Mouse (Mus musculus) CH12F3 (cell line): Measurements from ENCODE around the gene Tamm41.

Source experiments
- in situ Hi-C: fragments of 300-500 bp; cut with MboI; formaldehyde crosslinking; loops from 2 replicates; pipeline ENCODE4 v1.14.3; 2020; ENCODE audit warnings: low sequenced_read_pairs

Gene Tamm41

DNA sequence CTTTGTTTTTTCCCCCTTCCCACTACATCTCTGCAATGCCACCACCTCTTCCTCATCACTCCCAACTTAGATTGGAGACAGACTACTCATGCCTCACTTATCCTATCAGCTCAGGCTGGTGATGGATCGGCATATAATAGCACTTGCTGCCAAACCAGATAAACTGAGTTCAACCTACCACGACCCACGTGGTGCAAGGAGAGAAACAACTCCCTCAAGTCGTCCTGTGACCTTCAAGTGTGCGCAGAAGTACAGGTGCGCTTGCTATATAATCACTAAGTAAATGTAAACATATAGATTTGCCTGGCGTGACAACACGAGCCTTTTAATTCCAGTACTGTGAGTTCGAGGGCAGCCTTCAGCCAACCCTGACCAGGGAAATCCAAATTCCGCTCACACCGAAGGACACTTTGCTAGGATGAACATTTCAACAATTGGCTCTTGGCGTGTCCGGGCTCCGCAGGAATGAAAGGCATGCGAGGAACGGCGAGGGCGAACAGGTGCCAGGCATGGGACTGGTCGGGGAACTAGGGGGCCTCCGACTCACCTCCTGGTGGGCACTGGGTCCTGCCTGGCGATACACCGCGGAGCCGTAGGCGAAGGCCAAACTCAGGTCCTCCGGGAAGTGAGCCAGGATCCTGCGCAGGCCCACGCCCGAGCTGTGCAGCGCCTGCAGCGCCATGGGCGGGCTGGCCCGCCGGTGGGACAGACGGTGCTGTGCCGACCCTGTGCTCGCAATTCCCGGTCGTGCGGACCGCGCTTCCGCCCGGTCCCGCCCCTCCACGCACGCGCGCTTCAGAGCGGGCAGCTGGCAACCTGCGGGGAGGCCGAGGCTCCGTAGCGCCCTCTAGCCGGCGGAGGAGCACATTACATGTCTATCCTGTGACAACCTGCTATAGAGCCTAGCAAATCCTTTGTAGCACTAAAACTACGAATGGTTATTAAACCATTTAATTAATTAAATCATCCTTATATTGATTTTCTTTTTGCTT, at the start of gene Tamm41:
Gene Tamm41, minus strand, starts transcription at position 774 of the 992 bp plus-strand sequence.
- in situ Hi-C loops: loop anchor here (25.0 kb wide), 1 partner anchor 325 kb away; no protein-coding TSS in a partner anchor

DNA sequence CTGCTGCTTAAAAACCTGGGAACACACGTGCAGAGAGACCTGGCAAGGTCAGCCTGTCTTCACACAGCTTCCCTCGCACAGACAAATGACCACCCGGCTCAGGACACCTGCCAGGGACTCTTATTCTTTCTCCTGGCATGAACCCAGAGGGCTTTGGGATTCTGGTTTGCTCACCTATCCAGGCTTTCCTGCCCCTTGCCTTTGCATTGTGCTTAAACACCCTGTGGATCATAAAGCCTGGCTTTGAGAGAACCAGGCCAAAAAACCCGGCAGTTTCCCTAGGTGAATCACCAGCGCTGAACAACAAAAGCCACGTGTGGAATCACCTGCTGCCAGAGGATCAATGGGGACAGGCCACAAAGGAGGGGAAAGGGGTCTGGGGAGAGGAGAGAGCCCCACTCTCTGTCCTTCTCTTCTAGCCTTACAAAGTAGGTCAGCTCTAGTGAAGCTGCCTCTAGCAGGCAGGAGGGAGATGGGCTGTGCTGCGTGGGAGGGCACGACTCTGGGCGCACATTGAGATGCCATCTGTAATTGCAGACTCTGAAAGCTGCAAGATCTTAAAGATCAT, 47.7 kb upstream of the Tamm41 start:
- in situ Hi-C loops: no loop called here

DNA sequence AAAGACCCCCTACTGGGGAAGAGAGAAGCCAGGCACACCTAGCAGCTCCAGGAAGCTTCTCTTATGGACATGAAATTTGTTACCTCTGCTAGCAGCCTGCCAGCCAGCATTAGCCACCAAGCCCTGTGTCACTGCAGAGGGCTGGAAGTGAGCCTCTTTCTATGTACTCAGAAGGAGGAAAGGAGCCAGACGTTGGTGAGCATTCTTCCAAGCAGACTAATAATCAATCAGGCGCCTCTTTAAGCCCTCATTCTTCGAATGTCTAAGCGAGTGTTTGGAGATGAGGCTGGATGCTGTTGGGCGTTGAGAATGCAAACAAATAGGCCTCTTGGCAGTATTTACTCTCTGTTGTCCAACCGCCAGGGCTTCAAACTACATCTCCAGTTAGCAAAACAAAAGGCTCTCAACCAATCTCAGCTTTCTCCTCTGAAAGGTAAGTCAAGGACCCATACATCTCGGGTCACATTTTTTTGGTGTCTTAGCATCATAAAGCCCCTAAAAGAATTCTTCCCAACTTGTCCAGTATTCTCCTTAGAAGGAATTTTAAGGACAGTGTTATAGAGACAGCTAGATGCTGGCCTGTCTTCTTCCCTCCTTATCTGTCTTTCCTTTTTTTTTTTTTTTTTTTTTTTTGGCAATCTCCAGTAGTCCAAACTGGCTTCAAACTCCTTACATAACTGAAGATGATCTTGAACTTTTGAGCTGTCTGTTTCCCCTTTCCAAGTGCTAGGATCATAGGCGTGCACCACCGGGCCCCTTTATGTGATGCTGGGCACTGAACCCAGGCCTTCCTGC, 39.3 kb upstream of the Tamm41 start:
- in situ Hi-C loops: no loop called here

DNA sequence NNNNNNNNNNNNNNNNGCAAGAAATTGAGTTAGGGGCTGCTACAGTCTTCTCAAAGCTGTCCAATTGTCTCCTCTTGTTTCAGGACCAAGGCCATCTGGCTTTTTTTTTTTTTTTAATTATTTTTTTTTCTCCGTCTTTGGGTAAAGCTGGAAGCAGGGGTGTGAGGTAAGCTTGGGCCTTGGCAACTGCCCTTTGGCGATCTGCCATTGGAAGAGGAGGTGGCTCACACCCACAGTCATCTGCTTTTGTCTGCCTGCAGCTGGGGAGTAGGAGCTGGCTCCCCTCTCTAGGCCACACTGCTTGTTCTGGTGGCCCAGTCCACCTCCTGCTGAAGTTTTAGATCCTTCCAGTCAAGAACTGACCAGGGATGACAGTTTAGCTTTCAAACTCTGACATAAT, 34.3 kb upstream of the Tamm41 start:
- in situ Hi-C loops: loop anchor here (25.0 kb wide), 1 partner anchor 465 kb away; the partner anchor contains the start of gene Tsen2

DNA sequence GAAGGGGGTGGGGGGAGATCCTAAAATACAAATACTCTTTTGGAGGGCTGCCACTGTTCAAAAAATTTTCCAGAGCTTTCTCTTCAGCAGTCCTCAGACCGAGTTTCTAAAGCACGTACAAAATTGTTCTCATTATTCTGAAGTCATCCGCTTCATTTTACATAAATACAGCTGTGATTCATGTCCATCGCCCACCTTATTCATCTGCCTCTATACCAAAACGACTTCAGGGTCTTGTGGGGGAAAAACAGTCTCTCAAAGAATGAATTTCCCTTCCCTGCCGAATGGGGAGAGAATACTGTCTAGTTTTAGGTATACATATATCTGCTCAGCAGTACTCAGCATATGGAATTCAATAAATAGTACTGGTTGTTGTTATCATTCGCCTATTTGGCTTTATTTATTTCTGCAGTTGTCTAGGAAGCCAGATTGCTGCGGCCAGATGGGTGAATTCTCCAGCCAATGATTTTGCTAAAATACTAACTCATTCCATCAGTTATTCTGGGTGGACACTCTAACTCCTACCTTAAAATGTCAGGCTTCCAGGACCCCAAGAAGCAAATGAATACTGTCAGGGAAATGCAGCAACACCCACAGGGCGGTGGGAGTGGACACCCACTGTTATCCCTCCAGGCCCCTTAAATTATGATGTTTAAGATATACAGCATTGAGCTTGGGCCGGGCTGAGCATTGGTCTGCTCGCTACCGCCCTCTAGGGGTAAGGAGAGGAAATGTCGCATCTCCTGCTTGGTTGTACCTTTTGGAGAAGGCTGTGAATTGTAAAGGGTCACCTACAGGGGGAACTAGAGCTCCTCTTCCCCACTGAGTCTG, 27.9 kb upstream of the Tamm41 start:
- in situ Hi-C loops: loop anchor here (25.0 kb wide), 1 partner anchor 472 kb away; the partner anchor contains the start of gene Tsen2

DNA sequence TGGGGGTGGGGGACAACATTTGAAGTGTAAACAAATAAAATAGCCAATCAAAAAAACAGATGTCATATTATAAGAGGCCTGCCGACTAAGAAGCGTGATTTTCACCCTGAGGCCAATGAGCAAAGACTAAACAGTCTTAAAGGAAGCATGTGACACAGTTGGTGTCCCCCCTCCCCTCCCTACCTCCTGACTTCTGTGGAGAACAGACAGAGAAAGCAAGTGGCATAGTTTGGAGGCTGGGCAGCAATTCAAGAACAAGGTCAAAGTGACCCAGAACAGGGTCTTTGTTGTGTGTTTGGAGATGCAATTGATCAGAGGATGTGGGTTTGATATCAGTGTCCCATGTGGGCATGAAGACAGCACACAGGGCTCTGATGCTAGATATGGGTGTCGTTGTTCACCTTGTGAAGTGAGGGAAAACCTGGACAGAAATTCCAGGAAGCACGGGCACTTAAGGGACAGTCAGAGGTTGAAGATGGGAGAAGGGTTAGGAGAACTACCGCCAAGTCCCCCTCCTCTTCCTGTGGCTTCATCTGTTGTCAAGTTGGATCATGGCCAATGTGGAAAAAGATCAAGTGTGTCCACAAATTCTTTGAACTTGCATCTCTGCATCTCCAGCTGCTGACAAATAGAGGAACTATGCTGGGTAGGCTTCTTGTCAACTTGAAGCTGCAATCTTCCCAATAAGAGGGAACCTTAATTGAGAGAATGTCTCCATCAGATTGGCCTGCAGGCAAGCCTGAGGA, 25.1 kb upstream of the Tamm41 start:
- in situ Hi-C loops: loop anchor here (25.0 kb wide), 1 partner anchor 475 kb away; the partner anchor contains the start of gene Tsen2

DNA sequence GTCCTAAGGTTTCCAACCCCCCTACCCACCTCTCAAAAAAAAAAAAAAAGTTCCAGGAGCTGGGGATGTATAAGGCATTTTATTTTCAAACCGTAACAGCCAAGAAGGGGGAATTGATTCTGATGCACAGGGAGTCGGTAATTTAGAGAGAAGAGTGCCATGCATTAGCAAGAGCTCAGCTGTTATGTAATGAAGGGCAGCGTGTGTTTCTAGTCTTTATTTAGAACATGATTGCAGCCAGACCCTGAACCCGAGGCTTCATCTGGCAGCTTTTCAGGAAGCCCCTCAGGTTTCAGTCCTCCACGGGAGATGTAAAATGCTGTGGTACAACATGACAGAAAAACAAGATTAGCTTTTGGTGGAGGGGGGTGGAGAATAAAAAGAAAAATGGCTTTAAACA, 21.6 kb upstream of the Tamm41 start:
- in situ Hi-C loops: loop anchor here (25.0 kb wide), 1 partner anchor 478 kb away; the partner anchor contains the start of gene Tsen2

DNA sequence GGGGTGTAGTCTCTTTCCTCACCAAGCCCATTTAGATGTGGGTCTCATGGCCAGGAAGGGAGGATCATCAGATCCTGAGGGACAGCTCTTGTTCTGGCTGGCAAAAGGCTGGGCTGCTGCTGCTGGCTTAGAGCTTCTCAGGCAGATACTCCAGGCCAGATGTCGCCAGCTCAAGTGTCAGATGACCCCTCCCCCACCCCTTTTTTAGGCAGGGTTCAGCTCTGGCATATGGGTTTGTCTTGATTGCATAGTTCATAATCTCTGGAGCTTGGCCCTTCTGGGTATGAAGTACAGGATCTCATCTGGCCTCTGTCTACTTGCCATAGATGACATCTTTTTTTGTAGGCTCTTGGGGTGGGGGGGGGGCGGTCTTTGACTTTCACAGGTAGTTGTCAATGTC, 19.0 kb upstream of the Tamm41 start:
- in situ Hi-C loops: loop anchor here (25.0 kb wide), 1 partner anchor 481 kb away; the partner anchor contains the start of gene Tsen2

DNA sequence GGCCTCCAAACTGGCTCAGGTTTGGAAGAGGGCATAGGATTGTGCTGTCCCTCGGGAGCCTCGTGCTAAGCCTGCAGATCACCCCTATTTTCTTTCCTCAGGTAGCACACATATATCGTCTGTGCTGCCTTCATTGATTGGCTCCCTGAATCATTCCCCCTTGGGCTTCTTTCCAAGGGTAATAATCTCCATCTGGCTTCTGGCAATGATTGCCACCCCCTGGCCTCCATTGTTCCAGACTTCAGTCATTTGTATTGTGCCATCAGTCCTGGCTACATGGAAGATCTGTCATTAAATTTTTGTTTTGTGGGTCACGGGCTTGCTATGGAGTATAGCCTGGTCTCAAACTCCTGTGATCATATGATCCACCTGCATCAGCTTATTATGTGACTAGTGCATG, 17.8 kb upstream of the Tamm41 start:
- in situ Hi-C loops: loop anchor here (25.0 kb wide), 1 partner anchor 482 kb away; the partner anchor contains the start of gene Tsen2

DNA sequence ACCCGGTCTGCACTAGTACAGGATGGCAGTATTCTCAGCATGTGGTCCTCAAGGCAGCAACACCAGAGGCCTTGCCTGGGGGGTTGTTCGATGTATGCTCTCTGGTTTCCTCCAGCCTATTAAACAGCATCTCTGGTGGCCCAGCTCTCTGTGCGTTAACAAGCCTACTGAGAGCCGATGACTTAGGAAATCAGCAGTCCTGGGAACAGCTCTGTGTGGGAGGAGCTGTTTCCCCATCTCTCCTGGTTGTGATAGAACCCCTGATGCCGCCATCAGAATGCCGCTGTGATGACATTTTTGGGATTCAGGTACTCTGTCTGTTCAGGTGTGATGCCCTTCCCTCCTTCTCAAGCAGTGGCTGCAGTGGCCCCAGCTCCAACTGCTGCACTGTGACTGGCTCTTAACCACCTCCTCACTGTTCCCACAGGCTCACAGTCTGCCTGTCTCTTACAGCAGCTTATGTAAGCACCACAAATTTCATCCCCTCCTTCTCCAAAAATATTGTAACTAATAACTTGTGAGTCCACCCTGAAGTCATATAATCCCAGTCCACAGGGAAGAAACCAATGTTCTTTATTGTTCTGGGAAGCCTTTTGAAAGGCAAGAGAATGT, 14.0 kb upstream of the Tamm41 start:
- in situ Hi-C loops: loop anchor here (25.0 kb wide), 1 partner anchor 486 kb away; the partner anchor contains the start of gene Tsen2

DNA sequence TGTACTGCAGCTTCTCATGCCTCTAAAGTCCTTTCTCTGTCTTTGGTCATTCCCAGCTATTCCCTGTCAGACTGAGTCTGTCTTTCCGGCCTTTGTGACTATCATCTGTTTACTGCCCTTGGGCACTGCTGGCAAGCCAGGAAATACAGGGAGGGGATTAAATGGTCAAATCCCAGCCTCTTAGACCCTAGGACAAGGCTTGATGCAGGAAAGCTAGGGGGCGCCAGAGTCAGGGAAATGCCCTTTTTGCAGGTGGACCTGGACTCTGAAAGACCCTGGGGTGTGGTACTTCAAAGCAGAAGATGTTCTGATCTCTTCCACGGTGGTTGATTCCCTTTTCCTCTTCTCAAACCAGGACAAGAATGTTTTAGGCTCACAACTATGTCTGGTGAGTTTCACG, 11.3 kb upstream of the Tamm41 start:
- in situ Hi-C loops: loop anchor here (25.0 kb wide), 1 partner anchor 337 kb away; no protein-coding TSS in a partner anchor

DNA sequence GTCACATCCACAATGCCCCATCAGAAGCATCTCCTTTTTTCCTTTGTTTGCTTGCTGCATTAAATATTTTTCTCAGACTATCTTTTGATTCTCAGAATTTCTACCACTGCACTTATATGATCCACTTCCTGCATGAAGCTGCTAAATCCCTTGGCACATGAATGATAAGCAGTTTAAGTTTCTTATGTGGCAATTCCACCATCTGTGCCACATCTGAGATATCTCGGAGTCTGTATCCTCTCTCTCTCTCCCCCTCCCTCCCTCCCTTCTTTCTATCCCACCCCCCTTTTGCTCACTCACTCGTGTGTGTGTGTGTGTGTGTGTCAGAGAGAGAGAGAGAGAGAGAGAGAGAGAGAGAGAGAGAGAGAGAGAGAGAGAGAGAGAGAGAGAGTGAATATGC, 10.1 kb upstream of the Tamm41 start:
- in situ Hi-C loops: loop anchor here (25.0 kb wide), 1 partner anchor 336 kb away; no protein-coding TSS in a partner anchor

DNA sequence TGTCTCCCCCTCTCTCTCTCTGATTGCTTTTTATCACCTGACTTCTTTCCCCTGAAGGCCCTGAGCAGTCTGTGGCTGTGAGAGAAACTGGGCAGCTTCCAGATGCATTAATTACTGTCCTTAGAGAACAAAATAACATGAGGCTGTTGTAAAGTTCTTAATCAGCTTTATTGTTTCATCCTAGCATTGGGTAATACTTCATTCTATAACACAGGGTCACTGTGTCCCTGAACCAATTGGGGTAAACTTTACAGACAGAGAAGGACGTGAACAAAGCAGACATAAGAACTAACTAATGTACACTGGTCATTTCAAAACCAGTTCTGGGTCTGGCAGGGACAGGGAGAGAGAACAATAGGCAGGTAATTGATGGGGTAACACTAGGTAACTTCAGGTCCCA, 8.4 kb upstream of the Tamm41 start:
- in situ Hi-C loops: loop anchor here (25.0 kb wide), 1 partner anchor 334 kb away; no protein-coding TSS in a partner anchor

DNA sequence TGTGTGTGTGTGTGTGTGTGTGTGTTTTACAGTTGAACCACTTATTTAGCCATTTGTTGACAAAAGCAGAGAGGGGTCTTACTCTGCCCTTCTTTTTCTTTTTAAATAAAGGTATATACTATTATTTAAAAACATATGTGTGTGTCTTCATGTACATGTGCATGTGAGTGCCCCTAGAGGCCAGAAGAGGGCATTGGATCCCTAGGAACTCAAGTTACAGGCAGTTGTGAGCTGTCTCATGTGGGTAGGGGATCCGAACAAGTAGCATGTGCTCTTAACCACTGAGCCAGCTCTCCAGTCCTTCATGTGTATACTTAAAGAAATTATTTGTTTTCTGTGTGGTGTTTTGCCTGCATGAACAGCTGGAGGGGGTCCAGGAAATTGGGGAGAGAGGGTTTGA, 7.0 kb upstream of the Tamm41 start:
- in situ Hi-C loops: loop anchor here (25.0 kb wide), 1 partner anchor 332 kb away; no protein-coding TSS in a partner anchor

DNA sequence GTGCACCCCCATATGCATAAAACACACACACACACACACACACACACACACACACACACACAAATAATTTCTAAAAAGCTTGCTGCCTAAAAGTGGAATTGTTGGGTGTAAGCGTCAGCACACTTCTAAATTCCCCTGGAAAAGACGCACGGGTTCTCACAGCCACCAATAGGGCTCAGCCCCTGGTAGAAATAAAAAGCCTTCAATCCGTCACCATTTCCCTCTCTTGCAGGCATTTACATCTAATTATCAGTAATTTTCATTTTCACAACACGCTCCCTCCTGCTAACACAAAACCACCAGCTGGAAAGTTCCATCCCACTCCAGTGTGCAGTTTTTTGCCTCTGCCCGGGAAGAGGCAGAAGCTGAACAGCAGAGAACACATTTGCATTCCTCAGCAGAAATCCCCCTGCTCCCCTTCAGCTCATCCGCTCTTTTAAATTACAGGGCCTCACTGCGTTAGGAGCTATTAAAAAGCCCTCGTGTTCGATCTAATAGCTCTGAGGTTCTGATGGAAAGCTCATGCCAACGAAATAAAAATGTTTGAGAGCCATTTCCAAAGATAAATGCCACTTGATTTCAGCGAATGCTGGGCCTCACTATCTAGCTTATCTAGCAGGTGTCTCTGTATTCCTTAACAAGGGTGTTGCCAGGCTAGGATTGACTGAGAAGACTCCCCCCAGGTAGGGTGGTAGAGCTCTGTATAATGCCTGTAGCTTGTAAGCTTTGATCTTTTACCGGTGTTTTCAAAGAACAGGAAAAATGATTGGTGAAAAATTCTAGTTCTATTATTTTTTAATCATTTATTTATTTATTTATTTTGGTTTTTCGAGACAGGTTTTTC, 6.2 kb upstream of the Tamm41 start:
- in situ Hi-C loops: loop anchor here (25.0 kb wide), 1 partner anchor 332 kb away; no protein-coding TSS in a partner anchor

DNA sequence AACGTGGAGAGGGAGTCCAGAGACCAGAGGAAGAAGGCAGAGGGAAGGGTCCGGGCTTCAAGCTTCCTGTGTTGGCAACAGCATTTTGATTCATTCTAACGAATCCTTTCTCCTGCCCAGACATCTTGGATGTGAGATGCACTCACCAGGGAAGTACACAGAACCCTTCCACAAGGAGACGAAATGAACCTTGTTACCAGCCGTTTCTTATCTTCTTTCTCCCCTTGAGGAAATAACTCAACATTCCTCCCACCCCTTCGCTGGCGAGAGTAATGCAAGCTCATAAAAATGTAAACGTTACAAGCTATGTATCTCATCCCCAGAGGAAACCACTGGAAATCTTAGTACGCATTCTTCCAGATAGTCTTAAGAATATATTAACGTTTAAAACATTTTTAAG, 4.9 kb upstream of the Tamm41 start:
- in situ Hi-C loops: loop anchor here (25.0 kb wide), 1 partner anchor 330 kb away; no protein-coding TSS in a partner anchor

DNA sequence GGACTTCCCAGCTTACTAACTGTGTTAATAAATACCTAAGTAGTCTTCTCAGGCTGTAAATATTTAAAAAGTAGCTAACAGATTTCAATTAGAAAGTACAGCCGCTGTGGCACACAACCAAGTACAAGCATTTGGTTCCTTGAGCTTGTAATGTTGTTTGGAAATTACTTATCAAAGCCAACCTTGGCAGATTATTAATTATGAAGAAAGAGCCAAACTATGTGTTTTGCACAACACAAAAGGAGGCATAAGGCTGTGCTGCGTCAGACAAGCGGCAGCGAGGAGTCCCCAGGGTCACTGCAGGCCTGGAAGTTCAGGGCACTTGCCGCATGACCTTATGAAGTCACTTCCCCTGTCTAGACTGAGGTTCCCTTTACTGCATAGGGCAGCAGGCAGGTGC, 4.2 kb downstream of the Tamm41 start:
- in situ Hi-C loops: loop anchor here (25.0 kb wide), 1 partner anchor 321 kb away; no protein-coding TSS in a partner anchor
